Mouse (Mus musculus): ENCODE results near the gene Grin2c. TPM values are rescaled to one million over a fixed set of nuclear protein-coding genes. Genes with fewer than 3 reads are reported as not detected.

Grin2c gene
- polyA plus RNA-seq, 1 experiment from 2014 or later: 0.18 TPM

DNA sequence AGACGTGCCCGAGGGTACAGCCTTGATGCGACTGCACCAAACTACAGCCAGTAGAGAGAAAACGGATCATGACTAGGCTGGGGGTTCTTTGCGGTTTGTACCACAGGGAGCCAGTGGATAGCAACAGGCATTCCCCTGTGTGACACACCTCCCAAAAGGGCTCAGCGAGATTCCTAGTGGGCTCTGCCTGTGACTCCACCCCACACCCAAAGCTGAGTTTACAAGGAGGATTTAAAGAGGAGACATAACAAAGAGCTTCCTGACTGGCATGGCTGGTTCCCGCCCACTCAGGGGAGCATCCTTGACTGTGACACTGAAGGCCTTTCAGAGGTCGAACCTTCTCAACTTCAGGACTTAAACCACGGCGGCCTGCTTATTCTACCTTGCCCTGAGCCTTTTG lies 24.5 kb upstream of the Grin2c start:
- peaks cover 12% of the 10 kb centered on the region for H3K27me3 ChIP-seq (ENCODE audit: insufficient read depth, poor library complexity, severe bottlenecking)
- WGBS: 79% methylated on average over 10 of the region's 10 CpGs
- H3K4me3 ChIP-seq: no peak overlapping the region
- no peak overlapping the region for H3K27ac ChIP-seq
- no peak for DNase-seq (ENCODE audit: low spot score)
- H3K9me3 ChIP-seq: no peaks in the 10 kb centered on the region
- H3K36me3 ChIP-seq: no peaks in the 10 kb centered on the region
- peaks cover 21% of the 10 kb centered on the region; the same call in 1 of the 2 replicates for H3K4me1 ChIP-seq (replicated peaks)

- Histone ChIP-seq H3K4me3 (no peak overlapping the region), H3K9me3 (no peaks in the 10 kb centered on the region), H3K27me3 (ENCODE audit: insufficient read depth, poor library complexity, severe bottlenecking) (peaks cover 6% of the 10 kb centered on the region), H3K36me3 (no peaks in the 10 kb centered on the region), H3K27ac (no peak overlapping the region), H3K4me1 (replicated peaks) (peaks cover 21% of the 10 kb centered on the region; the same call in 1 of the 2 replicates)
- WGBS: 90% methylated on average over 6 of the region's 6 CpGs
- no peak for DNase-seq (ENCODE audit: low spot score)
Observed at GRCm38 (mm10) chr11:115290919-115291318, 23.9 kb upstream of the Grin2c start.

DNA sequence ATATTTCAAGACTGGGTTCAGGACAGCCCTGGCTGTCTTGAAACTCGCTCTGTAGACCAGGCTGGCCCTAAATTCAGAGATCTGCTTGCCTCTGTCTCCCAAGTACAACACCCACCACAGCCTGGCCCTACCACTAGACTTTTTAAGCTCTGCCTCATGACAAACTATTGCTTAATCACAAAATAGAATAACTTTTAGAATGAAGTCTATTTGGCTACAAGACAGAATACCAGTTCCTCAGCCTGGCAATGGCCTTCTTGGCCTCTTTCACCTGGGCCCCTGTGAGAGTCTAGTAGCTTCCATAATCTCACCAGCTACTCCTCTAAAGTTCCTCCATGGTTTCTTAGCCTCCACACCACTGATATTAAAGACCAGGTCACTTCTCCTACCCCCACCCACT lies 23.3 kb upstream of the Grin2c start:
- Histone ChIP-seq H3K4me3 (no peak overlapping the region), H3K9me3 (no peaks in the 10 kb centered on the region), H3K27me3 (ENCODE audit: insufficient read depth, poor library complexity, severe bottlenecking) (no peaks in the 10 kb centered on the region), H3K27ac (no peak overlapping the region), H3K36me3 (no peaks in the 10 kb centered on the region), H3K4me1 (replicated peaks) (peaks cover 21% of the 10 kb centered on the region; the same call in 1 of the 2 replicates)
- no peak for DNase-seq (ENCODE audit: low spot score)
- WGBS: 83% methylated on average over 1 of the region's 1 CpGs

- 84% methylated on average over 8 of the region's 8 CpGs for WGBS
Observed at GRCm38 (mm10) chr11:115289885-115290284, 22.8 kb upstream of the Grin2c start.

GRCm38 (mm10) chr11:115288305-115288704 lies 21.3 kb upstream of the Grin2c start:
- Histone ChIP-seq H3K4me3 (no peak overlapping the region), H3K27ac (no peak overlapping the region), H3K4me1 (replicated peaks) (peaks cover 19% of the 10 kb centered on the region; the same call in 1 of the 2 replicates), H3K27me3 (ENCODE audit: insufficient read depth, poor library complexity, severe bottlenecking) (no peaks in the 10 kb centered on the region), H3K36me3 (no peaks in the 10 kb centered on the region), H3K9me3 (no peaks in the 10 kb centered on the region)
- WGBS: 85% methylated on average over 2 of the region's 2 CpGs
- no peak for DNase-seq (ENCODE audit: low spot score)

More at GRCm38 (mm10) chr11:115289885-115290284, 22.8 kb upstream of the Grin2c start:
- Histone ChIP-seq H3K4me3 (no peak overlapping the region), H3K9me3 (no peaks in the 10 kb centered on the region), H3K36me3 (no peaks in the 10 kb centered on the region), H3K27ac (no peak overlapping the region), H3K4me1 (replicated peaks) (peaks cover 21% of the 10 kb centered on the region; the same call in 1 of the 2 replicates), H3K27me3 (ENCODE audit: insufficient read depth, poor library complexity, severe bottlenecking) (no peaks in the 10 kb centered on the region)
- DNase-seq (ENCODE audit: low spot score): no peak

DNA sequence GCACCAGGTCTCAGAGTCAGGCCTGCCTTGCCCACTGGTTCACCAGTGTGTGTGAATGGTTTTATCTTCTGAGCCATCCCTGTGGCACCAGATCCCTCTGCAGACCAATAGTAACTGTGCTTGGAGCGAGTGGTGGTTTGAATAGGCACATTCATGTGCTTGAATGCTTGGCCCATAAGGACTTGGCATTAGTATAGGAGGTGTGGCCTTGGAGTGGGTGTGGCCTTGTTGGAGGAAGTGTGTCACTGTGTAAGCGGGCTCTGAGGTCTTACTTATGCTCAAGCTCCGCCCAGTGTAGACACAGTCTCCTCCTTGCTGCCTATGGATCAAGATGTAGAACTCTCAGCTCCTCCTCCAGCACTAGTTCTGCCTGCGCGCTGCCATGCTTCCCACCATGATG lies 20.3 kb upstream of the Grin2c start:
- Histone ChIP-seq H3K4me3 (no peak overlapping the region), H3K27ac (no peak overlapping the region), H3K36me3 (no peaks in the 10 kb centered on the region), H3K27me3 (ENCODE audit: insufficient read depth, poor library complexity, severe bottlenecking) (no peaks in the 10 kb centered on the region), H3K4me1 (replicated peaks) (peaks cover 17% of the 10 kb centered on the region; the same call in 1 of the 2 replicates), H3K9me3 (no peaks in the 10 kb centered on the region)
- no peak for DNase-seq (ENCODE audit: low spot score)
- WGBS: 87% methylated on average over 5 of the region's 5 CpGs

DNA sequence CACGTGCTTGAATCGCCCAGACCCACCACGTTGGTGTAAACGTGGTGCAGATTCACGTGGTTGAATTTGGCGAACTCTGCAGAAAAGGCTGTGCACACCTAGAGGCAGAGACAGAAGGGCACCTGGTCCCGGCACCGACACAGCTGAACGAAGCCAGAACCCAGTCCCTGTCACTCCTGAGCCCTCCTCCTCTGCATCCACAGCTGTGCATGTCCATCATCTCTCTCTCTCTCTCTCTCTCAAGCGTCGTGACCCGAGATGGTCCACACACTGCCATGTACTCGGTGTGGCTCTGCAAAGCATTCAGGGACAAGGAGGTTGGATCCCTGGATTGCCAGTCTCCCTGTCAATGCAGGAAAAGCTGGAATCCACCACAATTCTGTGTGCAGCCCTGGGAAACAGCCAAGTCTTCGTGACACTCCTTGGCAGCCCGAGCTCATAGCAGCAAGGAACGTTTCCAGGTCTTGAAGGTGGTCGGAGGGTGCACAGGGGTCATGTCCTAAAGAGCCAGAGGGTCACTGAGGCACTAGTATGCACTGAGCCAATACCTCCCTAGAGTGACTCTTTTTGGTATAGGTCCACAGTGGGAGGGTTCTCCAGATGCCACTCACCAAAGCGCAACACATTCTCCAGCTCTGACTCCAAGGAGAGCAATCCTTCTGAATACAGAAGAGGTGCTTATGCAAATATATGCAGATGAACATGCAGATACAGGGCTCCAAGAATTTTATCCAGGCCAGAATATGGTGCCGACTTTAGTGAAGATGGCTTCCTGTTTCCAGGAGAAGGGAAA lies 19.4 kb upstream of the Grin2c start:
- no peak for DNase-seq (ENCODE audit: low spot score)
- Histone ChIP-seq H3K9me3 (no peaks in the 10 kb centered on the region), H3K27ac (no peak overlapping the region), H3K27me3 (ENCODE audit: insufficient read depth, poor library complexity, severe bottlenecking) (no peaks in the 10 kb centered on the region), H3K36me3 (no peaks in the 10 kb centered on the region), H3K4me3 (no peak overlapping the region), H3K4me1 (replicated peaks) (peaks cover 7% of the 10 kb centered on the region; the same call in 1 of the 2 replicates)
- 83% methylated on average over 19 of the region's 19 CpGs for WGBS

DNA sequence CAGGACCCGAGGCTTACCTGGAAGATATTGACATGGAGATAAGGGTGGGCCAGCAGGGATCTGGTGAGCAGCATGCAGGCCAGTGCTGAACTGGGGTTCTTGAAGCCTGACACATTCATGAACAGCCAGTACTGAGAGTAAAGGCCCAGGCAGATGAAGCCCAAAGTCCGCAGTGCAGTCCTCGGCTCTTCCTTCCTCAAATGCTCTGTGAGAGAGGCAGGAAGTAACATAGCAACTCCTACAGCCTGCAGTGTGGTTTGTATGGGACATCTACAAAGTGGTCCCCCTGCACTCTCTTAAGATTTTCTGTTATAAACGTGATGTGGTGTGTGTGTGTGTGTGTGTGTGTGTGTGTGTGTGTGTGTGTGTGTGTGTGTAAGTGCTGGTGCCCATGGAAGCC lies 18.2 kb upstream of the Grin2c start:
- Histone ChIP-seq H3K4me1 (replicated peaks) (peaks cover 5% of the 10 kb centered on the region; the same call in 1 of the 2 replicates), H3K36me3 (no peaks in the 10 kb centered on the region), H3K9me3 (no peaks in the 10 kb centered on the region), H3K27ac (no peak overlapping the region), H3K27me3 (ENCODE audit: insufficient read depth, poor library complexity, severe bottlenecking) (no peaks in the 10 kb centered on the region), H3K4me3 (no peak overlapping the region)
- no peak for DNase-seq (ENCODE audit: low spot score)
- 74% methylated on average over 4 of the region's 4 CpGs for WGBS

- DNase-seq (ENCODE audit: low spot score): no peak
- Histone ChIP-seq H3K27me3 (ENCODE audit: insufficient read depth, poor library complexity, severe bottlenecking) (no peaks in the 10 kb centered on the region), H3K4me1 (replicated peaks) (peaks cover 5% of the 10 kb centered on the region; the same call in 1 of the 2 replicates), H3K36me3 (no peaks in the 10 kb centered on the region), H3K9me3 (no peaks in the 10 kb centered on the region), H3K27ac (no peak overlapping the region), H3K4me3 (no peak overlapping the region)
- WGBS: 86% methylated on average over 12 of the region's 12 CpGs
Observed at GRCm38 (mm10) chr11:115283891-115284620, 17.0 kb upstream of the Grin2c start.

DNA sequence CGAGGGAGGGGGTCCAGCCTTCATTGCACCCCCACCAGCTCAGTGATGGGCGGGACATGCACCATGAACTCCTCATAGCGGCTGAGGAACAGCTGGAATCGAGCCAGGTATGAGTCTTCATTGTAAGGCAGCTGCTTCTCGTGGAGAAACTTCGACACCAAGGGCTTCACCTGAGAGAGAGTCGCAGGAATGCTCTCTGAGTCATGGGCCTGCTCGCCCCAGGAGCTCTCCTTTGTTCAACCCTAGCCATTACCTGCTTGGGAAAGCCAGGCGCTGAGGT lies 16.4 kb upstream of the Grin2c start:
- Histone ChIP-seq H3K4me3 (no peak overlapping the region), H3K27ac (no peak overlapping the region), H3K4me1 (replicated peaks) (peaks cover 5% of the 10 kb centered on the region; the same call in 1 of the 2 replicates), H3K27me3 (ENCODE audit: insufficient read depth, poor library complexity, severe bottlenecking) (no peaks in the 10 kb centered on the region), H3K36me3 (no peaks in the 10 kb centered on the region), H3K9me3 (no peaks in the 10 kb centered on the region)
- WGBS: 76% methylated on average over 9 of the region's 9 CpGs
- no peak for DNase-seq (ENCODE audit: low spot score)

DNA sequence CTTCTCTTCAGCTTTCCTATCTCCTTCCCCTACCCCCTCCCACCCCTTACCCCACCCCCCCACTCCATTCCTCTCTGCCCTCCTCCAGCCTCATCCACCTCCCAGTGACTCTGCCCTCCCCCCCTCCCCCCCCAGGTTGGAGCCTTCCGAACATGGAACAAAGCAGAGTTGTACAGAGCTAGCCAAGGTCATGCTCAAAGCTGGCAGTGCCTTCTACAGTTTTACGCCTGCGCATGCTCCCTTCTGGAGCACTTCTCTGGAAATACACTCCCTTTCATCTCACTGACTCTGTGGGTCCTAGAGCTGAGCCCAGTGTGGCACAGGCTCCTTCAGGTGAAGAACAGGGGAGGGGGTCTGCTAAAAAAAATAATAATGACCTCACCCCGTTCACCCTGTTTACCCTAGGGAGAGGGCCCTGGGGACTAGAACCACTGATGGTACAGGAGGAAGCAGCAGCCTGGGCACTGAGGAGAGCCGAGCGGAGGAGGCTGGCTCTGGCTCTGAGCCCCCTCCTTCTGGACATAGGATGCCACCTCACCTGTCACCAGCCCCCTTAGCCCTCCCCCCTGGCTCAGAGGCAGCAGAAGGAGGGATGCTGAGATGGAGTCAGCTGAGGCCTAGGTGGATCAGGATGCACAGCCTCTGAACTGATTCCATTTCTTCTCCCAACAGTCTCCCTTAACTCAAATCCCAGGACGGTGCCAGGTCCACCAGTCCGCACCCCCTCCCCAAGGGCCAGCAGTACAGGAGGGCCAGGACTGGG lies 15.9 kb upstream of the Grin2c start:
- Histone ChIP-seq H3K4me1 (replicated peaks) (peaks cover 7% of the 10 kb centered on the region), H3K27ac (no peak overlapping the region), H3K4me3 (no peak overlapping the region), H3K27me3 (ENCODE audit: insufficient read depth, poor library complexity, severe bottlenecking) (no peaks in the 10 kb centered on the region), H3K9me3 (no peaks in the 10 kb centered on the region), H3K36me3 (no peaks in the 10 kb centered on the region)
- WGBS: 84% methylated on average over 8 of the region's 8 CpGs
- DNase-seq (ENCODE audit: low spot score): no peak

DNA sequence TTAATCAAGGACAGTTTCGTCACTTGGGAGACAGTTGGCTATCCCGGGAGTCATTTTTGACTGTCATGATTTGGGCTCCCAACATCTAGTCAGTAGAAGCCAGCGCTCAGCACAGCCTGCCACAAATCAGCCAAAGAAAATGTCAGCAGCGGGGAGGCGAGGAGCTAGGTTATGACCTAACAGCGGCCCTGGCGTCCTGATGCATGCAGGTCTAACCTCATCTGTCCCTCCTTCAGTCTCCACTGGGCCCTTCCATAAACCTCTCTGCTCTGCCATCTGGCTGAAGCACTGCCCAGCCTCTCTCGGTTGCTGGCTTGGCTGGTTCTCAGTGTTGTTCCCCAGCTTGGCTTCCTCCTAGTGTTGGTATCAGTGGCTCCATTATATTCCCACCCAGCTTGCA lies 15.3 kb upstream of the Grin2c start:
- Histone ChIP-seq H3K27me3 (ENCODE audit: insufficient read depth, poor library complexity, severe bottlenecking) (no peaks in the 10 kb centered on the region), H3K9me3 (no peaks in the 10 kb centered on the region), H3K27ac (no peak overlapping the region), H3K4me1 (replicated peaks) (peaks cover 11% of the 10 kb centered on the region), H3K4me3 (no peak overlapping the region), H3K36me3 (no peaks in the 10 kb centered on the region)
- no peak for DNase-seq (ENCODE audit: low spot score)
- 73% methylated on average over 8 of the region's 8 CpGs for WGBS

GRCm38 (mm10) chr11:115279726-115280125 lies 12.7 kb upstream of the Grin2c start:
- Histone ChIP-seq H3K27me3 (ENCODE audit: insufficient read depth, poor library complexity, severe bottlenecking) (no peaks in the 10 kb centered on the region), H3K36me3 (no peaks in the 10 kb centered on the region), H3K9me3 (no peaks in the 10 kb centered on the region), H3K4me1 (replicated peaks) (peaks cover 31% of the 10 kb centered on the region), H3K4me3 (no peak overlapping the region), H3K27ac (no peak overlapping the region)
- WGBS: 70% methylated on average over 1 of the region's 1 CpGs
- no peak for DNase-seq (ENCODE audit: low spot score)
